Mouse (Mus musculus): ENCODE results near the gene Nanog. TPM values are rescaled to one million over a fixed set of nuclear protein-coding genes. Genes with fewer than 3 reads are reported as not detected.
"Not testable (repeated sequence)": the region's sequence is repeated elsewhere in the genome, so short reads cannot be mapped to it uniquely, and the experiment has no call there.

The Nanog gene
- polyA plus RNA-seq, 1 experiment from 2014 or later: 0.08 TPM

DNA sequence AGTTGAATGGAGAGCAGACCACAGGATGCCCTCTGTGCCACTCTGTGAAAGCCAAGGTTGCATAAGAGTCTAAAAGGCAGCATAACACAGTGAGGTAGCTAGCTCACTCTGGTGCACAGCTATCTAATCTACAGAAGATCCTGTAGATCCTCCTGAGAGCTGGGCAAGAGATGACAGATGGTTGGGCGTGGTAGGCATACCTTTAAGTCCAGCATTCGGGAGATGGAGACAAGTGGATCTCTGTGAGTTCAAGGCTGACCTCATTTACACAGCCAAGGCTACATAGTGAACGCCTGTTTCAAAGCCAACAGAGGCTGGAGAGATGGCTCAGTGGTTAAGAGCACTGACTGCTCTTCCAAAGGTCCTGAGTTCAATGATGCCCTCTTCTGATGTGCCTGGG is 11.9 kb upstream of the Nanog start:
- Histone ChIP-seq H3K27ac (ENCODE audit: low read depth, low read length) (no peak overlapping the region), H3K4me2 (ENCODE audit: low read length) (no peak overlapping the region), H3K36me3 (ENCODE audit: control insufficient read depth, insufficient read depth, low read length) (no peaks in the 10 kb centered on the region), H3K4me3 (ENCODE audit: low read length) (no peak overlapping the region), H3K9ac (ENCODE audit: low read depth, low read length) (no peak overlapping the region), H3K27me3 (replicated peaks; ENCODE audit: control insufficient read depth, insufficient read depth, low read length) (no peaks in the 10 kb centered on the region), H3K9me3 (ENCODE audit: control insufficient read depth, low read length) (no peaks in the 10 kb centered on the region), H3K4me1 (ENCODE audit: control insufficient read depth, insufficient read depth, low read depth, low read length) (no peaks in the 10 kb centered on the region)
- 92% methylated on average over 3 of the region's 3 CpGs for WGBS
- no peak for ATAC-seq

DNA sequence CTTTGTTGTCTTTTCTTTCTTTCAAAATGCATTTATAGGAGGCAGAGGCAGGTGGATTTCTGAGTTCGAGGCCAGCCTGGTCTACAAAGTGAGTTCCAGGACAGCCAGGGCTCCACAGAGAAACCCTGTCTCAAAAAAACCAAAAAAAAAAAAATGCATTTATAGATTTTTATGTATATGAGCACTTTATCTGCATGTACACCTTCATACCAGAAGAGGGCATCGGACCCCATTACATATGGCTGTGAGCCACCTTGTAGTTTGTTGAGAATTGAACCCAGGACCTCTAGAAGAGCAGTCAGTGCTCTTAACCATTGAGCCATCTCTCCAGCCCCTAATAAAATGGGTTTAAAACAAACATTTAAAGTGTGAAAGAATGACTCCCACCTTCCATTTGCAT is 7.7 kb upstream of the Nanog start:
- not testable (repeated sequence) for H3K9ac ChIP-seq (ENCODE audit: low read depth, low read length); H3K27me3 ChIP-seq (replicated peaks; ENCODE audit: control insufficient read depth, insufficient read depth, low read length); H3K4me3 ChIP-seq (ENCODE audit: low read length); ATAC-seq; H3K9me3 ChIP-seq (ENCODE audit: control insufficient read depth, low read length); H3K4me1 ChIP-seq (ENCODE audit: control insufficient read depth, insufficient read depth, low read depth, low read length); H3K36me3 ChIP-seq (ENCODE audit: control insufficient read depth, insufficient read depth, low read length); H3K27ac ChIP-seq (ENCODE audit: low read depth, low read length); H3K4me2 ChIP-seq (ENCODE audit: low read length)
- 98% methylated on average over 2 of the region's 2 CpGs for WGBS

DNA sequence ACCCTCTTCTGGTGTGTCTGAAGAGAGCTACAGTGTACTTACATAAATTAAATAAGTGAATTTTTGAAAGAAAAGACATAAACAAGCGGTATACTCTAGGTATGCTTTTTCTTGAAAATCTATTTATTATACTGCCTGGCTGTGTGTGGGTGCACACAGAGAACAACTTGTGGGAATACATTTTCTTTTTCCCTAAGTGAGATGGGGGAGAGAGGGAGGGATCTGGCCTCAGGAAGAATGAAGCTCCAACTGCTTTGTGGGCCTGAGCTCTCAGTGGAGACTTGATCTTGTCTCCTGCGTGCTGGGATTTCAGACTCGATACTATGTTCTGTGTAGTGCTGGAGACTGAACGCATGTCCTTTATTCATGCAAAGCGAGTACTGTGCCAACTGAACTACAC is 5.5 kb upstream of the Nanog start:
- H3K9ac ChIP-seq (ENCODE audit: low read depth, low read length): no peak overlapping the region
- no peak overlapping the region for H3K27ac ChIP-seq (ENCODE audit: low read depth, low read length)
- H3K9me3 ChIP-seq (ENCODE audit: control insufficient read depth, low read length): no peaks in the 10 kb centered on the region
- WGBS: 77% methylated on average over 5 of the region's 5 CpGs
- ATAC-seq: no peak
- H3K4me1 ChIP-seq (ENCODE audit: control insufficient read depth, insufficient read depth, low read depth, low read length): peaks cover 7% of the 10 kb centered on the region; the same call in 1 of the 2 replicates
- H3K4me2 ChIP-seq (ENCODE audit: low read length): no peak overlapping the region
- H3K36me3 ChIP-seq (ENCODE audit: control insufficient read depth, insufficient read depth, low read length): no peaks in the 10 kb centered on the region
- no peaks in the 10 kb centered on the region for H3K27me3 ChIP-seq (replicated peaks; ENCODE audit: control insufficient read depth, insufficient read depth, low read length)
- no peak overlapping the region for H3K4me3 ChIP-seq (ENCODE audit: low read length)

DNA sequence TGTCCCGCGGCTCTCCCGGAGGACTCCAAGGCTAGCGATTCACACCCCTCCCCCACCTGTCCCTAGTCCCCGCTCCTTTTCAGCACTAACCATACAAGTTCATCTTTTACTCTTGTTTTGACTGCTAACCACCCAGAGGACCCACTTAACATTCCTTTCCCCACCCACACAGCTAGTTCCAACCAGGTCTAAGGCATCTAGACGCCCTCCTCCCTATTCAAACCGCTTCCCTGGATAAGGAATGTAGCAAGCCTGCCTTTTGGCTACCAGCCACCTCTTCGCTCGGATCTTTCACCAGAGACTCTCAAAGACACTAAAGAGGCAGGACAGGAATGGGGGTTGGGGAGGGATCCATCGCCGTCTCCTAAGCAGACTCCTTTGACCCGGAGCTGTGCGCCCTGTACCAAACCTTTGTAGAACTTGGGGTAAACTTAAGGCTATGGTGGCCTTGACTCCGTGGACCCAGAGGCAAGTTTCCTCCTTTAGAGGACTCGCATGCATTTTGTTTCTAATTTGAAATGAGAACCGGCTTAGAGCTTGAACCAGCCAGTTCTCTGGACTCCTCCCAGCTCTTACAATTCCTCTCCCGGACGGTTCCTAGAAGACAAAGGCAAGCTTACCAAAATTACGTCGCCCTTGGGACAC is 4.7 kb upstream of the Nanog start:
- Histone ChIP-seq H3K9ac (ENCODE audit: low read depth, low read length) (peak overlapping the region; percentile 9; the same call in 1 of the 2 replicates), H3K4me3 (ENCODE audit: low read length) (peak overlapping the region; percentile 23), H3K4me1 (ENCODE audit: control insufficient read depth, insufficient read depth, low read depth, low read length) (peaks cover 7% of the 10 kb centered on the region; the same call in 1 of the 2 replicates), H3K36me3 (ENCODE audit: control insufficient read depth, insufficient read depth, low read length) (no peaks in the 10 kb centered on the region), H3K4me2 (ENCODE audit: low read length) (peak overlapping the region; percentile 50), H3K27ac (ENCODE audit: low read depth, low read length) (peak overlapping the region; percentile 34; the same call in 1 of the 2 replicates), H3K27me3 (replicated peaks; ENCODE audit: control insufficient read depth, insufficient read depth, low read length) (no peaks in the 10 kb centered on the region), H3K9me3 (ENCODE audit: control insufficient read depth, low read length) (no peaks in the 10 kb centered on the region)
- 5% methylated on average over 20 of the region's 20 CpGs for WGBS
- peak; percentile 92 for ATAC-seq

DNA sequence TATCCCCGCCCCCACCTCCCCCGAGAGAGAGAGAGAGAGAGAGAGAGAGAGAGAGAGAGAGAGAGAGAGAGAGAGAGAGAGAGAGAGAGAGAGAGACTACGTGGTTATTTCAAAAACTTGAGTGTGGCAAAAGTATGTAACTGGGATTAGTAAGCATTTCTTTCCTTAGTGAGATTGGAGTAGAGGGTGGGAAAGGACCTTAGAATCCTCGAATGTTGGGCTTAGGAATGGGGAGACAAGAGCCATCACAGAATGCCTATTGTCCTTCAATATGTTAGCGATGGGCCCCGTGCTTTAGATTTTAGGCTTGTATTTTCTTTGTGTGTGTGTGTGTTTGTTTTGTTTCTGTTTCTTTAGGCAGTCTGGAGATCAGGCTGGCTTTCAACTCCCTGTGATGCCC is 4.0 kb upstream of the Nanog start:
- ATAC-seq: no peak
- no peak overlapping the region for H3K27ac ChIP-seq (ENCODE audit: low read depth, low read length)
- WGBS: 14% methylated on average over 6 of the region's 6 CpGs
- H3K27me3 ChIP-seq (replicated peaks; ENCODE audit: control insufficient read depth, insufficient read depth, low read length): peaks cover under 1% of the 10 kb centered on the region; the same call in 1 of the 2 replicates
- H3K9me3 ChIP-seq (ENCODE audit: control insufficient read depth, low read length): no peaks in the 10 kb centered on the region
- H3K9ac ChIP-seq (ENCODE audit: low read depth, low read length): no peak overlapping the region
- peaks cover 7% of the 10 kb centered on the region; the same call in 1 of the 2 replicates for H3K4me1 ChIP-seq (ENCODE audit: control insufficient read depth, insufficient read depth, low read depth, low read length)
- H3K36me3 ChIP-seq (ENCODE audit: control insufficient read depth, insufficient read depth, low read length): no peaks in the 10 kb centered on the region
- no peak overlapping the region for H3K4me3 ChIP-seq (ENCODE audit: low read length)
- peak overlapping the region; percentile 50 for H3K4me2 ChIP-seq (ENCODE audit: low read length)

DNA sequence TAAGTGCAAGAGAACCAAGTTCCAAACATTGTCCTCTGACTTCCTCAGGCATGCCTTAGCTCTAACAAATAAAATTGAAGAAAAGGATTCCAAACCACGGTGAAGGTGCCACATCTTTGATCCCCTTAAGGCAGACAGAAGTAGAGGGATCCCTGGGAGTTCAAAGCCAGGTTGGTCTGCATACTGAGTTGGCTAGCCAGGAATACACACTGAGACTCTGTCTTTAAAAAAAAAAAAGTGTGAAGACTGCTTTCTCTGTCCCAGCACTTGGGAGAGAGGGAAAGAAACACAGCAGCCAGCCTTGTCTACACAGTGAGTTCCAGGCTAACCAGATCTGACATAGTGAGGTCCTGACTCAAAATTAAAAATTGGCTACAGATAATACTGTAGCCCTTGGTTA is 3.6 kb upstream of the Nanog start:
- Histone ChIP-seq H3K27ac (ENCODE audit: low read depth, low read length) (no peak overlapping the region), H3K9me3 (ENCODE audit: control insufficient read depth, low read length) (no peaks in the 10 kb centered on the region), H3K9ac (ENCODE audit: low read depth, low read length) (no peak overlapping the region), H3K4me2 (ENCODE audit: low read length) (no peak overlapping the region), H3K4me3 (ENCODE audit: low read length) (no peak overlapping the region), H3K4me1 (ENCODE audit: control insufficient read depth, insufficient read depth, low read depth, low read length) (peaks cover 7% of the 10 kb centered on the region; the same call in 1 of the 2 replicates), H3K27me3 (replicated peaks; ENCODE audit: control insufficient read depth, insufficient read depth, low read length) (peaks cover 2% of the 10 kb centered on the region; the same call in 1 of the 2 replicates), H3K36me3 (ENCODE audit: control insufficient read depth, insufficient read depth, low read length) (no peaks in the 10 kb centered on the region)
- WGBS: 28% methylated on average over 1 of the region's 1 CpGs
- no peak for ATAC-seq

DNA sequence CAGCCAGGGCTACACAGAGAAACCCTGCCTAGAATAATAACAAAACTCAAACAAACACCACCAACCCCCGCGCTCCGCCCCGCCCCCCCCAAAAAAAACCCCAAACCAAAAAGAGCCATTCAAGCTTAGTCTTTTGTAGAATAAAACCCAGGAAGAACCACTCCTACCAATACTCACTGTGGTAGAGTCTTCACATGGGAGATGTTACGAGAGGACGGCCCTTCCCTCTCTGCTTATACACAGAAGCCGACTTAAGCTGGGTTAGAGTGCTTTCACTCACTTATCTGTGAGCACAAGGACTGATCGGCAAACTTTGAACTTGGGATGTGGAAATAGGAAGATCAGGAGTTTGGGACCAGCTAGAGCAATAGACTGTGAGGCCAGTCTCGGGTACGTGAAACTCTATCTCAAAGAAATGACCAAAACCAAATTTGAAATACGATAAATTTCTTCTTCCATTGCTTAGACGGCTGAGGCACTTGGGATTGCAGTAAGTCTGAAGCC is 900 bp upstream of the Nanog start:
- Histone ChIP-seq H3K9me3 (ENCODE audit: control insufficient read depth, low read length) (no peaks in the 10 kb centered on the region), H3K4me1 (ENCODE audit: control insufficient read depth, insufficient read depth, low read depth, low read length) (peaks cover 7% of the 10 kb centered on the region; the same call in 1 of the 2 replicates), H3K4me3 (ENCODE audit: low read length) (no peak overlapping the region), H3K27me3 (replicated peaks; ENCODE audit: control insufficient read depth, insufficient read depth, low read length) (peaks cover 2% of the 10 kb centered on the region; the same call in 1 of the 2 replicates), H3K9ac (ENCODE audit: low read depth, low read length) (no peak overlapping the region), H3K27ac (ENCODE audit: low read depth, low read length) (no peak overlapping the region), H3K36me3 (ENCODE audit: control insufficient read depth, insufficient read depth, low read length) (no peaks in the 10 kb centered on the region), H3K4me2 (ENCODE audit: low read length) (no peak overlapping the region)
- no peak for ATAC-seq
- 76% methylated on average over 12 of the region's 12 CpGs for WGBS

DNA sequence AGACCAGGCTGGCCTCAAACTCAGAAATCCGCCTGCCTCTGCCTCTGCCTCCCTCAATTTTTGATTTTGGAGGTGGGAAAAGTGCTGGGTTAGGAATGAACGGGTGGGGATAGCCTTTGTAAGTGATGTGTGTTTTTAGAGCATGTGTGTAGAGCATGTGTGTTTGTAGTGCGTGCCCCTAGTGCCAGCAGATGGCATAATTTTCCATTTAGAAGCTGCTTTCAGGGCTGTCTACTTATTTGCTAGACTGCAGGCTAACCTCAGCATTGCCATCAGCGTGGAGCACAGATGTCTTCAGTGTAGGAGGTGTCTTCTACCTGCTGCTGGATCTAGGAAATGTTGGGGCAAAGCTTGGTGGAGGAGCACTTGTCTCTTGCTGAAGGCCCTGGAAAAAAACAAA is 1.5 kb downstream of the Nanog start:
- Histone ChIP-seq H3K4me2 (ENCODE audit: low read length) (no peak overlapping the region), H3K27ac (ENCODE audit: low read depth, low read length) (no peak overlapping the region), H3K9ac (ENCODE audit: low read depth, low read length) (no peak overlapping the region), H3K27me3 (replicated peaks; ENCODE audit: control insufficient read depth, insufficient read depth, low read length) (peaks cover 2% of the 10 kb centered on the region; the same call in 1 of the 2 replicates), H3K4me1 (ENCODE audit: control insufficient read depth, insufficient read depth, low read depth, low read length) (no peaks in the 10 kb centered on the region), H3K4me3 (ENCODE audit: low read length) (no peak overlapping the region), H3K36me3 (ENCODE audit: control insufficient read depth, insufficient read depth, low read length) (no peaks in the 10 kb centered on the region), H3K9me3 (ENCODE audit: control insufficient read depth, low read length) (no peaks in the 10 kb centered on the region)
- 71% methylated on average over 4 of the region's 4 CpGs for WGBS
- ATAC-seq: no peak

DNA sequence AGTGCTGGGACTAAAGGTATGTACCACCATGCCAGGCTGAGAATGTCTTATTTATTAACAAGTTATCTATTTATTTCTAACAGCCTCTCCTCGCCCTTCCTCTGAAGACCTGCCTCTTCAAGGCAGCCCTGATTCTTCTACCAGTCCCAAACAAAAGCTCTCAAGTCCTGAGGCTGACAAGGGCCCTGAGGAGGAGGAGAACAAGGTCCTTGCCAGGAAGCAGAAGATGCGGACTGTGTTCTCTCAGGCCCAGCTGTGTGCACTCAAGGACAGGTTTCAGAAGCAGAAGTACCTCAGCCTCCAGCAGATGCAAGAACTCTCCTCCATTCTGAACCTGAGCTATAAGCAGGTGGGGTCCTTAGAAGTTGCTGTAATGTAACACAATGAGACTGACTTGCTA is 4.2 kb downstream of the Nanog start:
- no peak overlapping the region for H3K9ac ChIP-seq (ENCODE audit: low read depth, low read length)
- H3K4me1 ChIP-seq (ENCODE audit: control insufficient read depth, insufficient read depth, low read depth, low read length): no peaks in the 10 kb centered on the region
- H3K36me3 ChIP-seq (ENCODE audit: control insufficient read depth, insufficient read depth, low read length): no peaks in the 10 kb centered on the region
- peaks cover 2% of the 10 kb centered on the region; the same call in 1 of the 2 replicates for H3K27me3 ChIP-seq (replicated peaks; ENCODE audit: control insufficient read depth, insufficient read depth, low read length)
- 86% methylated on average over 2 of the region's 2 CpGs for WGBS
- ATAC-seq: no peak
- H3K27ac ChIP-seq (ENCODE audit: low read depth, low read length): no peak overlapping the region
- no peaks in the 10 kb centered on the region for H3K9me3 ChIP-seq (ENCODE audit: control insufficient read depth, low read length)
- no peak overlapping the region for H3K4me2 ChIP-seq (ENCODE audit: low read length)
- no peak overlapping the region for H3K4me3 ChIP-seq (ENCODE audit: low read length)
